11 mouse cellular contexts compared by ENCODE assay signal in the genomic region with DNA sequence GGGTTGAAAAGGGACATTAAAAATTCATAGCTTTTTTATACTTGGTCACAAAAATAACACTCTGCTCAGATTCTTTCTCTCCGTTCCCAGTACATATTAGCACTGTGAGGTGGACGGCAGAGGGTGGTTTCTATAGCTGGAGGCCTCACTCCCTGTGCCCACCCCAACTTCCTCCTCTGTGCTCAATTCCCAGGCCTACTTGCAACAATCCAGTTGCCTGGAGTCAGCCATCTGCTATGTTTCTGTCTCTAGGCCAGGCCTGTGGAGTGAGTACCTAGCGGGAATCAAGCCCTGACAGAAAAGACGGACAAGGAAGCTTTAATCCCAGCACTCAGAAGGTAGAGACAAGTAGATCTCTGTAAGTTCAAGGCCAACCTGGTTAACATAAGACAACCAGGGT. TPM values are rescaled to one million over a fixed set of nuclear protein-coding genes. Genes with fewer than 3 reads are reported as not detected.
DNase-seq lines count a peak whose midpoint lies in the region; ATAC-seq and TF ChIP-seq lines count a peak whose summit lies in the region.
"Had no signal": no experiment of that assay in that cellular context is flagged by ENCODE, and none has a peak within 500 bp of the region (broad histone marks: within the 10 kb centered on the region; RNA-seq: fewer than 3 reads in every experiment).

No protein-coding gene starts in this region.

- H3K4me3 ChIP-seq in heart, embryonic 12.5 days, result no peak overlapping the region
- H3K4me3 ChIP-seq in lung, postnatal 0 days (ENCODE audit: low read depth, low read length), result no peak overlapping the region
- H3K4me3 ChIP-seq in hindbrain, embryonic 15.5 days, result no peak overlapping the region

- no peaks in the 10 kb centered on the region for H3K9me3 ChIP-seq in heart, embryonic 12.5 days (replicated peaks)
- no peaks in the 10 kb centered on the region for H3K9me3 ChIP-seq in lung, postnatal 0 days (ENCODE audit: low read length)
- no peaks in the 10 kb centered on the region for H3K9me3 ChIP-seq in hindbrain, embryonic 15.5 days
- H3K9me3 ChIP-seq: G1E; megakaryocyte, embryonic 14.5 days had no signal

- WGBS in heart, embryonic 12.5 days, result 64% methylated on average over 4 of the region's 4 CpGs
- 51% methylated on average over 4 of the region's 4 CpGs for WGBS in lung, postnatal 0 days
- WGBS in hindbrain, embryonic 15.5 days, result 45% methylated on average over 4 of the region's 4 CpGs

- H3K4me2 ChIP-seq in heart, embryonic 12.5 days, result no peak overlapping the region
- no peak overlapping the region for H3K4me2 ChIP-seq in lung, postnatal 0 days (replicated peaks; ENCODE audit: low read depth, low read length)
- H3K4me2 ChIP-seq in hindbrain, embryonic 15.5 days, result no peak overlapping the region

- peak overlapping the region; percentile 47; the same call in 1 of the 2 replicates for H3K9ac ChIP-seq in heart, embryonic 12.5 days
- H3K9ac ChIP-seq in lung, postnatal 0 days (replicated peaks; ENCODE audit: low read depth), result no peak overlapping the region
- no peak overlapping the region for H3K9ac ChIP-seq in hindbrain, embryonic 15.5 days

- peaks cover 93% of the 10 kb centered on the region for H3K4me1 ChIP-seq in heart, embryonic 12.5 days (replicated peaks)
- peaks cover 64% of the 10 kb centered on the region for H3K4me1 ChIP-seq in lung, postnatal 0 days (ENCODE audit: insufficient read depth, low read depth, low read length)
- H3K4me1 ChIP-seq in hindbrain, embryonic 15.5 days (replicated peaks), result peaks cover 71% of the 10 kb centered on the region

- ATAC-seq in heart, embryonic 12.5 days (ENCODE audit: insufficient number of reproducible peaks, low FRiP score), result no peak
- no peak for ATAC-seq in lung, postnatal 0 days
- ATAC-seq in hindbrain, embryonic 15.5 days (ENCODE audit: low FRiP score, low read depth), result no peak

- H3K27me3 ChIP-seq in heart, embryonic 12.5 days (replicated peaks), result no peaks in the 10 kb centered on the region
- H3K27me3 ChIP-seq in lung, postnatal 0 days (replicated peaks; ENCODE audit: insufficient read depth, low read length), result no peaks in the 10 kb centered on the region
- no peaks in the 10 kb centered on the region for H3K27me3 ChIP-seq in hindbrain, embryonic 15.5 days
- H3K27me3 ChIP-seq: megakaryocyte, embryonic 14.5 days had no signal

- peaks cover 23% of the 10 kb centered on the region for H3K36me3 ChIP-seq in heart, embryonic 12.5 days
- no peaks in the 10 kb centered on the region for H3K36me3 ChIP-seq in lung, postnatal 0 days (ENCODE audit: insufficient read depth, low read length)
- 0 out of 2 replicates have a peak, but pooled peaks cover 10% of the 10 kb centered on the region for H3K36me3 ChIP-seq in hindbrain, embryonic 15.5 days

- peak overlapping the region; percentile 100 for H3K27ac ChIP-seq in heart, embryonic 12.5 days (ENCODE audit: poor library complexity, severe bottlenecking)
- H3K27ac ChIP-seq in lung, postnatal 0 days (ENCODE audit: low read length), result peak overlapping the region; percentile 2
- 0 out of 2 replicates have a peak overlapping the region, but pooled peaks have one; percentile 65 for H3K27ac ChIP-seq in hindbrain, embryonic 15.5 days (replicated peaks)

- no peak for TF ChIP-seq EP300 in lung, postnatal 0 days (IDR thresholded peaks at IDR 0.05)

- intact Hi-C loops in heart, postnatal 25 days (cut with DNase I), result loop anchor here (5.0 kb wide), 1 partner anchor 35 kb away; no protein-coding TSS in a partner anchor

- no peak for DNase-seq in heart, postnatal 25 days (ENCODE audit: low spot score)
- no peak for DNase-seq in lung, postnatal 0 days (ENCODE audit: low spot score)
- no peak for DNase-seq in lung, adult 18-20 months
- DNase-seq in right cerebral cortex, postnatal 36 days (ENCODE audit: low spot score in 2 of 2), result peak; percentile 54 to 80
- no peak for DNase-seq in layer of hippocampus, postnatal 14 days (ENCODE audit: low spot score in 2 of 2)
- no peak for DNase-seq in adipocyte (ENCODE audit: low spot score)

- no peak for TF ChIP-seq CTCF in lung, postnatal 0 days (IDR thresholded peaks at IDR 0.05)

RNA-seq across cellular contexts. Expression of a gene that starts 39.5 kb away (rescaled TPM):
- 317 and 318 TPM in 2 replicates for polyA plus RNA-seq in heart, embryonic 12.5 days (2016; fragmentation: Nextera tagmentation; extraction: Ambion mirVana)
- 100 to 1,000 TPM in 1 of 2 experiments, 10 to 100 TPM in 1; 77.0 to 101 TPM for total RNA-seq in heart, postnatal 25 days (2021)
- polyA plus RNA-seq in lung, postnatal 0 days (2015; fragmentation: Nextera tagmentation; extraction: Ambion mirVana), result 202 and 218 TPM in 2 replicates
- polyA plus RNA-seq in hindbrain, embryonic 15.5 days (2015; fragmentation: Nextera tagmentation; extraction: Ambion mirVana), result 140 and 154 TPM in 2 replicates
- total RNA-seq in layer of hippocampus, postnatal 14 days (2021), result 100 to 1,000 TPM; 123 to 132 TPM

RNA-seq across cellular contexts. Expression of a gene that starts 41.4 kb away (rescaled TPM):
- 0.17 and 0.27 TPM in 2 replicates for polyA plus RNA-seq in heart, embryonic 12.5 days (2016; fragmentation: Nextera tagmentation; extraction: Ambion mirVana)
- total RNA-seq in heart, postnatal 25 days (2021), result under 1 TPM; 0.08 to 0.22 TPM
- 0.27 and 0.33 TPM in 2 replicates for polyA plus RNA-seq in lung, postnatal 0 days (2015; fragmentation: Nextera tagmentation; extraction: Ambion mirVana)
- 0.51 and 0.58 TPM in 2 replicates for polyA plus RNA-seq in hindbrain, embryonic 15.5 days (2015; fragmentation: Nextera tagmentation; extraction: Ambion mirVana)
- 1 to 10 TPM in 1 of 2 experiments, under 1 TPM in 1; 0.67 to 1.3 TPM for total RNA-seq in layer of hippocampus, postnatal 14 days (2021)

RNA-seq across cellular contexts. Expression of a gene that starts 59.0 kb away (rescaled TPM):
- 1.1 and 1.3 TPM in 2 replicates for polyA plus RNA-seq in heart, embryonic 12.5 days (2016; fragmentation: Nextera tagmentation; extraction: Ambion mirVana)
- total RNA-seq in heart, postnatal 25 days (2021), result 1 to 10 TPM; 1.8 to 1.9 TPM
- 2.2 and 3.0 TPM in 2 replicates for polyA plus RNA-seq in lung, postnatal 0 days (2015; fragmentation: Nextera tagmentation; extraction: Ambion mirVana)
- 4.7 and 7.9 TPM in 2 replicates for polyA plus RNA-seq in hindbrain, embryonic 15.5 days (2015; fragmentation: Nextera tagmentation; extraction: Ambion mirVana)
- not detected for total RNA-seq in layer of hippocampus, postnatal 14 days (2021)
- total RNA-seq: layer of hippocampus, adult 18-20 months had no signal

RNA-seq across cellular contexts. Expression of a gene that starts 59.1 kb away (rescaled TPM):
- polyA plus RNA-seq in heart, embryonic 12.5 days (2016; fragmentation: Nextera tagmentation; extraction: Ambion mirVana), result 254 and 255 TPM in 2 replicates
- total RNA-seq in heart, postnatal 25 days (2021), result 100 to 1,000 TPM; 148 to 164 TPM
- 287 and 294 TPM in 2 replicates for polyA plus RNA-seq in lung, postnatal 0 days (2015; fragmentation: Nextera tagmentation; extraction: Ambion mirVana)
- polyA plus RNA-seq in hindbrain, embryonic 15.5 days (2015; fragmentation: Nextera tagmentation; extraction: Ambion mirVana), result 283 and 294 TPM in 2 replicates
- total RNA-seq in layer of hippocampus, postnatal 14 days (2021), result 100 to 1,000 TPM; 159 to 164 TPM

RNA-seq across cellular contexts. Expression of a gene that starts 59.2 kb away (rescaled TPM):
- 5.8 and 6.5 TPM in 2 replicates for polyA plus RNA-seq in heart, embryonic 12.5 days (2016; fragmentation: Nextera tagmentation; extraction: Ambion mirVana)
- total RNA-seq in heart, postnatal 25 days (2021), result 1 to 10 TPM in 1 of 2 experiments, under 1 TPM in 1; 0.44 to 1.3 TPM
- polyA plus RNA-seq in lung, postnatal 0 days (2015; fragmentation: Nextera tagmentation; extraction: Ambion mirVana), result 2.0 and 3.5 TPM in 2 replicates
- polyA plus RNA-seq in hindbrain, embryonic 15.5 days (2015; fragmentation: Nextera tagmentation; extraction: Ambion mirVana), result 10.6 and 10.8 TPM in 2 replicates
- 1 to 10 TPM; 2.7 to 4.1 TPM for total RNA-seq in layer of hippocampus, postnatal 14 days (2021)

Comparison
In these comparisons a context has a peak if more than half of its experiments do, and no peak if none do; other contexts are left out.
1. H3K27ac ChIP-seq: peak in every context shown above with its lines; median percentile 100 in heart, embryonic 12.5 days; 65 in hindbrain, embryonic 15.5 days; 2 in lung, postnatal 0 days.
2. DNase-seq: peak in right cerebral cortex, postnatal 36 days (2 of 2); none in heart, postnatal 25 days (single experiment), lung, postnatal 0 days (single experiment), lung, adult 18-20 months (0 of 2), layer of hippocampus, postnatal 14 days (0 of 2) and adipocyte (single experiment).